Mouse (Mus musculus) MEL (cell line): ENCODE measurements around the gene Padi2. TPM values are rescaled to one million over a fixed set of nuclear protein-coding genes. Genes with fewer than 3 reads are reported as not detected.
A peak's percentile ranks its signal among the peaks of the same experiment; 100 is the strongest.

Experiments
- DNase-seq: peaks from one replicate; pipeline ENCODE4 v3.0.0; 2011; ENCODE audit warnings: low read depth, low spot score
- H3K27ac ChIP-seq: 2 replicates; pipeline ENCODE4 v1.5.1; 2012; ENCODE audit warnings: low read depth, mild to moderate bottlenecking, control low read depth, low read length, moderate library complexity; ENCODE audit not compliant: control insufficient read depth
- H3K27me3 ChIP-seq, 2 experiments: fragments of 150-350 bp in 1 of 2; sonication (generic) in 1 of 2; 2 replicates each; pipeline ENCODE4 v1.6.1; 2012; ENCODE audit warnings: low read length in 2 of 2, mild to moderate bottlenecking in 2 of 2, improper control_type of control experiment in 1 of 2, moderate library complexity in 1 of 2; ENCODE audit not compliant: insufficient read depth in 2 of 2, control insufficient read depth in 1 of 2
- H3K36me3 ChIP-seq, 2 experiments: 2 replicates each; pipeline ENCODE4 v1.6.1; 2012 to 2014; ENCODE audit warnings: low read length in 2 of 2, improper control_type of control experiment in 1 of 2, inconsistent platforms in 1 of 2, mild to moderate bottlenecking in 1 of 2; ENCODE audit not compliant: insufficient read depth in 2 of 2, control insufficient read depth in 1 of 2
- H3K4me1 ChIP-seq, 2 experiments: fragments of 150-350 bp in 1 of 2; sonication (generic) in 1 of 2; 2 replicates each; pipeline ENCODE4 v1.6.1; 2012; ENCODE audit warnings: low read length in 2 of 2, improper control_type of control experiment in 1 of 2, mild to moderate bottlenecking in 1 of 2; ENCODE audit not compliant: insufficient read depth in 2 of 2, control insufficient read depth in 1 of 2
- H3K4me3 ChIP-seq, 2 experiments: fragments of 150-350 bp in 1 of 2; sonication (generic) in 1 of 2; 2 replicates each; pipeline ENCODE4 v1.5.1; 2012; ENCODE audit warnings: low read depth in 2 of 2, low read length in 2 of 2, mild to moderate bottlenecking in 2 of 2, moderate library complexity in 2 of 2, control low read depth in 1 of 2, improper control_type of control experiment in 1 of 2; ENCODE audit not compliant: control insufficient read depth in 1 of 2, insufficient read depth in 1 of 2
- H3K79me2 ChIP-seq: 2 replicates; pipeline ENCODE4 v1.6.1; 2012; ENCODE audit warnings: mild to moderate bottlenecking, low read length, moderate library complexity; ENCODE audit not compliant: control insufficient read depth, poor library complexity, insufficient read depth
- H3K9ac ChIP-seq: 2 replicates; pipeline ENCODE4 v1.6.1; 2012; ENCODE audit warnings: low read depth, mild to moderate bottlenecking, control low read depth, low read length, moderate library complexity; ENCODE audit not compliant: control insufficient read depth, poor library complexity, severe bottlenecking
- H3K9me3 ChIP-seq: fragments of 150-350 bp; sonication (generic); replicated peaks from 2 replicates; pipeline ENCODE4 v1.6.1; 2012; ENCODE audit warnings: mild to moderate bottlenecking, low read length, improper control_type of control experiment, moderate library complexity; ENCODE audit not compliant: insufficient read depth
- BHLHE40 ChIP-seq: IDR thresholded peaks from 2 replicates; pipeline ENCODE4 v1.6.1; 2012; ENCODE audit warnings: low read depth, mild to moderate bottlenecking, inconsistent platforms, low read length, improper control_type of control experiment, borderline replicate concordance
- CHD2 ChIP-seq: IDR thresholded peaks from 2 replicates; pipeline ENCODE4 v1.6.1; 2011; ENCODE audit warnings: low read length, improper control_type of control experiment
- ETS1 ChIP-seq: IDR thresholded peaks from 2 replicates; pipeline ENCODE4 v1.6.1; 2012; ENCODE audit warnings: low read depth, mild to moderate bottlenecking, inconsistent platforms, low read length, improper control_type of control experiment, moderate library complexity
- GABPA ChIP-seq: IDR thresholded peaks from 2 replicates; pipeline ENCODE4 v1.6.1; 2012; ENCODE audit warnings: low read depth, mild to moderate bottlenecking, inconsistent platforms, low read length, improper control_type of control experiment, moderate library complexity
- GATA1 ChIP-seq: IDR thresholded peaks from 2 replicates; pipeline ENCODE4 v1.6.1; 2011; ENCODE audit warnings: low read depth, low read length, improper control_type of control experiment
- JUND ChIP-seq: IDR thresholded peaks from 2 replicates; pipeline ENCODE4 v1.6.1; 2011; ENCODE audit warnings: low read depth, mild to moderate bottlenecking, improper control_type of control experiment, low read length
- KAT2A ChIP-seq: conservative IDR thresholded peaks from 2 replicates; pipeline ENCODE4 v1.6.1; 2012; ENCODE audit warnings: low read depth, low read length, improper control_type of control experiment, inconsistent platforms
- MAX ChIP-seq: IDR thresholded peaks from 2 replicates; pipeline ENCODE4 v1.6.1; 2011; ENCODE audit warnings: low read length, improper control_type of control experiment
- MEF2A ChIP-seq: IDR thresholded peaks from 2 replicates; pipeline ENCODE4 v1.6.1; 2014; ENCODE audit warnings: low read depth, mild to moderate bottlenecking, inconsistent platforms, low read length, improper control_type of control experiment; ENCODE audit not compliant: poor library complexity, insufficient replicate concordance, severe bottlenecking; ENCODE audit errors: extremely low read depth
- MXI1 ChIP-seq: IDR thresholded peaks from 2 replicates; pipeline ENCODE4 v1.6.1; 2011; ENCODE audit warnings: mild to moderate bottlenecking, low read depth, low read length, improper control_type of control experiment
- MYC ChIP-seq: IDR thresholded peaks from 2 replicates; pipeline ENCODE4 v1.6.1; 2011; ENCODE audit warnings: low read depth, mild to moderate bottlenecking, low read length, improper control_type of control experiment, moderate library complexity
- NELFE ChIP-seq: IDR thresholded peaks from 2 replicates; pipeline ENCODE4 v1.6.1; 2011; ENCODE audit warnings: low read depth, low read length, improper control_type of control experiment
- POLR2A ChIP-seq, 2 experiments: IDR thresholded peaks; 2 replicates each; pipeline ENCODE4 v1.6.1; 2011 to 2012; ENCODE audit warnings: low read length in 2 of 2, mild to moderate bottlenecking in 2 of 2, control low read depth in 1 of 2, improper control_type of control experiment in 1 of 2, low read depth in 1 of 2, moderate library complexity in 1 of 2; ENCODE audit not compliant: control insufficient read depth in 1 of 2, insufficient read depth in 1 of 2, poor library complexity in 1 of 2
- POLR2AphosphoS2 ChIP-seq: IDR thresholded peaks from 2 replicates; pipeline ENCODE4 v1.6.1; 2011; ENCODE audit warnings: low read length, improper control_type of control experiment
- POLR2AphosphoS5 ChIP-seq: IDR thresholded peaks from 2 replicates; pipeline ENCODE4 v1.6.1; 2012; ENCODE audit warnings: low read depth, borderline replicate concordance, mild to moderate bottlenecking, inconsistent platforms, low read length, moderate library complexity, mixed read lengths
- RAD21 ChIP-seq: IDR thresholded peaks from 2 replicates; pipeline ENCODE4 v1.6.1; 2011; ENCODE audit warnings: mild to moderate bottlenecking, low read depth, low read length, improper control_type of control experiment
- SMC3 ChIP-seq: IDR thresholded peaks from 2 replicates; pipeline ENCODE4 v1.6.1; 2011; ENCODE audit warnings: low read depth, low read length, improper control_type of control experiment
- TAL1 ChIP-seq: IDR thresholded peaks from 2 replicates; pipeline ENCODE4 v1.6.1; 2012; ENCODE audit warnings: mild to moderate bottlenecking, inconsistent platforms, low read length, moderate library complexity, mixed read lengths
- TBP ChIP-seq: IDR thresholded peaks from 2 replicates; pipeline ENCODE4 v1.8.0; 2011; ENCODE audit warnings: low read depth, low read length, improper control_type of control experiment
- TCF12 ChIP-seq: IDR thresholded peaks from 2 replicates; pipeline ENCODE4 v1.6.1; 2014; ENCODE audit warnings: low read depth, mild to moderate bottlenecking, inconsistent platforms, low read length, improper control_type of control experiment, moderate library complexity
- USF1 ChIP-seq: IDR thresholded peaks from 2 replicates; pipeline ENCODE4 v1.6.1; 2014; ENCODE audit warnings: low read depth, mild to moderate bottlenecking, inconsistent platforms, low read length, improper control_type of control experiment, moderate library complexity
- USF2 ChIP-seq, 2 experiments: IDR thresholded peaks; 2 replicates each; pipeline ENCODE4 v1.6.1; 2011 to 2012; ENCODE audit warnings: improper control_type of control experiment in 2 of 2, low read length in 2 of 2, borderline replicate concordance in 1 of 2, inconsistent platforms in 1 of 2, low read depth in 1 of 2, mild to moderate bottlenecking in 1 of 2; ENCODE audit not compliant: insufficient read depth in 1 of 2
- ZC3H11A ChIP-seq: IDR thresholded peaks from 2 replicates; pipeline ENCODE4 v1.6.1; 2012; ENCODE audit warnings: low read depth, mild to moderate bottlenecking, inconsistent platforms, low read length, improper control_type of control experiment
- ZKSCAN1 ChIP-seq: IDR thresholded peaks from 2 replicates; pipeline ENCODE4 v1.6.1; 2012; ENCODE audit warnings: low read depth, mild to moderate bottlenecking, inconsistent platforms, low read length, improper control_type of control experiment, moderate library complexity
- ZNF384 ChIP-seq: IDR thresholded peaks from 2 replicates; pipeline ENCODE4 v1.6.1; 2012; ENCODE audit warnings: low read depth, mild to moderate bottlenecking, inconsistent platforms, low read length, improper control_type of control experiment
- polyA plus RNA-seq, 2 experiments: library from polyadenylated mRNA; stranded (reverse) in 1 of 2; unstranded in 1 of 2; fragments of >175 nt in 1 of 2; fragments of >200 nt in 1 of 2; gene quantifications; 2 replicates each; pipeline versions ENCODE4 v1.2.1 to v1.2.4; 2012; ENCODE audit warnings: low replicate concordance in 2 of 2, low read depth in 1 of 2; ENCODE audit not compliant: insufficient read length in 2 of 2, insufficient read depth in 1 of 2, missing spikeins in 1 of 2
- total RNA-seq: library from RNA; depleted of rRNA; stranded (reverse); fragments of 300-350 nt; gene quantifications from 2 replicates; pipeline ENCODE4 v1.2.3, GENCODE M21; 2012

Gene Padi2
- total and polyA plus RNA-seq, 3 experiments: 0.07 to 0.27 TPM; not detected in 1

DNA sequence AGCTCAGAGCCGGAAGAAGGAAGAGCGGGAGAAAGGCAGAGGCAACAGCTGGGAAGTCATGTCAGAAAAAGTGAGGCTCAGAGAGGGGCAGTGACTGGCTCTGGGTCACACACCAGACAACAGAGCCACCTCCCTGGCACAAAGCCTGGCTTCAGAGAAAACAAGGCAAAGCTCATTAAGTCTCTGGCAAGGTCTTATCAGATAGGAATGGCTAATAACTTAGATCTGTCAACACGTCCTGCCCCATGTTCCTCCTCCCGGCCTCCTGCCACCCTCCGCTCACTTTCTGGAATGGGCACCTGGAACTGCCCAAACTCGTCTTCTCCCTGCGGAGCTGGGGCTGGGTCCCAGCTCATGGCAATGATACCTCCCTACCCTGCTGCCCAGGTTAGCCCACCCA is 48.3 kb upstream of the Padi2 start:
- peaks cover 4 to 53% of the 10 kb centered on the region in 2 experiments for H3K4me1 ChIP-seq
- H3K27ac ChIP-seq: no peak overlapping the region
- TF ChIP-seq MEF2A (no peak), GATA1 (no peak), POLR2A (IDR thresholded peaks at IDR 0.05; ENCODE audit: control insufficient read depth in 1 of 2, insufficient read depth in 1 of 2, low read depth in 1 of 2, low read length in 2 of 2, poor library complexity in 1 of 2) (no peak), TCF12 (no peak), MXI1 (no peak), MAX (no peak), GABPA (no peak), USF1 (no peak), RAD21 (no peak), ZKSCAN1 (no peak), USF2 (IDR thresholded peaks at IDR 0.05; ENCODE audit: borderline replicate concordance in 1 of 2, insufficient read depth in 1 of 2, low read depth in 1 of 2, low read length in 2 of 2) (no peak), TAL1 (no peak), JUND (no peak), POLR2AphosphoS2 (no peak), BHLHE40 (no peak), MYC (no peak), TBP (no peak)
- no peak for DNase-seq
- no peak overlapping the region for H3K9ac ChIP-seq
- H3K4me3 ChIP-seq: no peak overlapping the region
- no peaks in the 10 kb centered on the region for H3K79me2 ChIP-seq
- no peaks in the 10 kb centered on the region for H3K9me3 ChIP-seq
- no peaks in the 10 kb centered on the region for H3K27me3 ChIP-seq
- H3K36me3 ChIP-seq: peaks cover 0 to 17% of the 10 kb centered on the region in 2 experiments; a peak in 2 of 4 replicates

DNA sequence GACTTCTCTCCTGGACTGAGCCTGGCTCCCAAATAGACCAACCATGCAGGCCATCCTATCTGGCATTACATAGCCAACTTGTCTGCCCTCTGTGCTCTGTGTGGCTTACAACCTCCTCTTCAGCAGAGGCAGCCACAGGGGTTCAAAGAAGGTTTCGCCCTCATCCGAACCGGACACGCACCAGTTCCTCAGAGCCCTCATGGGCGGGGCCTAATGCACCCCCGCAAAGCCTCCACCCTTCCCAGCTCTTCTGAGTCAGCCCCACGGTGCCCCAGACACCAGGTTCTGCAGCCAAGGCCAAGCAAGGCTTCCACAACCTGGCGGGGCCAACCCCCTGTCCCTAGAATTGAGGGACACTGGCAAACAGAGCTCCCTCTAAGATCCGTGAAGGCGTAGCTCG is 46.9 kb upstream of the Padi2 start:
- Histone ChIP-seq H3K36me3 (peaks cover 0 to 17% of the 10 kb centered on the region in 2 experiments; a peak in 2 of 4 replicates), H3K27ac (no peak overlapping the region), H3K4me3 (no peak overlapping the region), H3K4me1 (peaks cover 4 to 51% of the 10 kb centered on the region in 2 experiments), H3K79me2 (no peaks in the 10 kb centered on the region), H3K27me3 (no peaks in the 10 kb centered on the region), H3K9ac (no peak overlapping the region), H3K9me3 (no peaks in the 10 kb centered on the region)
- peak; percentile 38 for DNase-seq
- TF ChIP-seq ETS1: no peak
- TF ChIP-seq MAX: no peak
- no peak for TF ChIP-seq TBP
- no peak for TF ChIP-seq CHD2
- TF ChIP-seq GATA1: no peak
- TF ChIP-seq ZC3H11A: no peak
- no peak for TF ChIP-seq NELFE
- no peak for TF ChIP-seq JUND
- no peak for TF ChIP-seq POLR2AphosphoS2
- no peak for TF ChIP-seq POLR2A (IDR thresholded peaks at IDR 0.05; ENCODE audit: control insufficient read depth in 1 of 2, insufficient read depth in 1 of 2, low read depth in 1 of 2, low read length in 2 of 2, poor library complexity in 1 of 2)
- no peak for TF ChIP-seq ZNF384
- TF ChIP-seq MEF2A: no peak
- no peak for TF ChIP-seq SMC3
- TF ChIP-seq USF1: no peak
- TF ChIP-seq TAL1: no peak
- no peak for TF ChIP-seq KAT2A
- no peak for TF ChIP-seq POLR2AphosphoS5
- no peak for TF ChIP-seq USF2 (IDR thresholded peaks at IDR 0.05; ENCODE audit: borderline replicate concordance in 1 of 2, insufficient read depth in 1 of 2, low read depth in 1 of 2, low read length in 2 of 2)
